Mouse (Mus musculus) thymus, adult 2 months (tissue): ENCODE results near the gene Dner. TPM values are rescaled to one million over a fixed set of nuclear protein-coding genes. Genes with fewer than 3 reads are reported as not detected.

ENCODE experiments used
- DNase-seq: peaks from one replicate; pipeline ENCODE4 v3.0.0; 2021
- H3K27ac ChIP-seq: fragments of 200-500 bp; 2 replicates; pipeline ENCODE4 v1.5.1; 2012; ENCODE audit warnings: low read length, control low read depth; ENCODE audit not compliant: control insufficient read depth, insufficient read depth
- H3K27me3 ChIP-seq: fragments of 200-500 bp; 2 replicates; pipeline ENCODE4 v1.6.1; 2012; ENCODE audit warnings: mild to moderate bottlenecking, low read length, moderate library complexity, mixed read lengths; ENCODE audit not compliant: control insufficient read depth, insufficient read depth
- H3K36me3 ChIP-seq: fragments of 200-500 bp; 2 replicates; pipeline ENCODE4 v1.6.1; 2012; ENCODE audit warnings: mild to moderate bottlenecking, low read length, moderate library complexity; ENCODE audit not compliant: control insufficient read depth, insufficient read depth
- H3K4me1 ChIP-seq: fragments of 200-500 bp; replicated peaks from 2 replicates; pipeline ENCODE4 v1.6.1; 2012; ENCODE audit warnings: low read length; ENCODE audit not compliant: control insufficient read depth, insufficient read depth
- H3K4me3 ChIP-seq: fragments of 200-500 bp; 2 replicates; pipeline ENCODE4 v1.5.1; 2012; ENCODE audit warnings: mild to moderate bottlenecking, low read length, control low read depth, moderate library complexity; ENCODE audit not compliant: control insufficient read depth, insufficient read depth
- CTCF ChIP-seq: fragments of 200-500 bp; IDR thresholded peaks from 2 replicates; pipeline ENCODE4 v1.5.1; 2012; ENCODE audit warnings: mild to moderate bottlenecking, control low read depth, low read length, moderate library complexity, borderline replicate concordance; ENCODE audit not compliant: control insufficient read depth, poor library complexity, insufficient read depth; ENCODE audit errors: extremely low read depth
- POLR2A ChIP-seq: fragments of 200-500 bp; IDR thresholded peaks from 2 replicates; pipeline ENCODE4 v1.6.1; 2012; ENCODE audit warnings: mild to moderate bottlenecking, low read length, control low read depth, moderate library complexity; ENCODE audit not compliant: control insufficient read depth, poor library complexity, insufficient read depth; ENCODE audit errors: extremely low read depth
- WGBS: fragments of 180-500 bp; shearing (Covaris S2); methylation state at CpG from one replicate; pipeline ENCODE4 v1.1.7; 2018; 5-methylcytosine and 5-hydroxymethylcytosine counted together
- polyA plus RNA-seq: library from polyadenylated mRNA; depleted of rRNA; stranded (reverse); fragments of >200 nt; gene quantifications from 2 replicates; pipeline ENCODE4 v1.2.3, GENCODE M21; 2012

The Dner gene
- polyA plus RNA-seq, 1 experiment, result 0.22 TPM

DNA sequence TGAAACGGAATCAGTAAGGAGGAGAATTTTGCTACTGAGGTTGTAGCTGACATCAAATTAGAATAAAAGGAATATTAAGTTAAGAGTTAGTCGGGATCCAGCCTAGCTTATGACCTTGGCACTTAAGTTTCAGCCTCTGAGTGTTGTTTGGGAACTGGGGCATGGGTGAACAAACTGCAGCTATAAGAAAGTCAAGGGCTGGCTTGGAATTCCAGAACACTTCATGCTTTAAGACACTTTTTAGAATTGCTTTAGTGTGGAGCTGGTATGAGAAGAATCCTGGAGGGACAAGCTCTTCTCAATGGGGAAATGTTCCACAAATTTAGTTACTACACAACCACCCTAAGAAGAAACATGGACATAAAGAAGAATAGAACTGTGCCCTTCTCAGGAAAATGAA is 223.8 kb downstream of the Dner start:
- Histone ChIP-seq H3K4me3 (no peak overlapping the region), H3K36me3 (no peaks in the 10 kb centered on the region), H3K27ac (no peak overlapping the region), H3K27me3 (no peaks in the 10 kb centered on the region), H3K4me1 (no peaks in the 10 kb centered on the region)
- DNase-seq, result no peak
- TF ChIP-seq CTCF (no peak), POLR2A (no peak)
- 80% methylated on average over 2 of the region's 2 CpGs for WGBS

DNA sequence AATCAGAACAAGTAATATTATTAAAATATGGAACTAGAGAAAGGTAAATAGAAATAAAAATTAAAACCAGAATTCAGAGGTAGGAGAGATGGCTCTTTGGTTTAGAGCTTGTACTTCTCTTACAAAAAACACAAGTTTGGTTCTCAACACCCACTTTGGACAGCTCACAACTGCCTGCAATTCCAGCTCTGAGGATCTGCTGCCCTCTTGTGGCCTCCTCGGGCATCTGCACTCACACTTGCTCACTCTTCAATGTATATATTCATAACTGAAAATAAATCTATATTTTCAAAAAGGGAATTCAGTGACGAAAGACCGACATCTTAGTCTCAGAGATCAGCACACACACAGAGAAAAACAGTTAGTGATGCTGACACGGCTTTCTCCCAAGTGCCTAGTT is 225.7 kb downstream of the Dner start:
- 71% methylated on average over 4 of the region's 4 CpGs for WGBS
- no peaks in the 10 kb centered on the region for H3K27me3 ChIP-seq
- H3K4me1 ChIP-seq, result no peaks in the 10 kb centered on the region
- no peak overlapping the region for H3K27ac ChIP-seq
- peak; percentile 9 for DNase-seq
- TF ChIP-seq POLR2A, result no peak
- TF ChIP-seq CTCF, result no peak
- no peaks in the 10 kb centered on the region for H3K36me3 ChIP-seq
- H3K4me3 ChIP-seq, result no peak overlapping the region

DNA sequence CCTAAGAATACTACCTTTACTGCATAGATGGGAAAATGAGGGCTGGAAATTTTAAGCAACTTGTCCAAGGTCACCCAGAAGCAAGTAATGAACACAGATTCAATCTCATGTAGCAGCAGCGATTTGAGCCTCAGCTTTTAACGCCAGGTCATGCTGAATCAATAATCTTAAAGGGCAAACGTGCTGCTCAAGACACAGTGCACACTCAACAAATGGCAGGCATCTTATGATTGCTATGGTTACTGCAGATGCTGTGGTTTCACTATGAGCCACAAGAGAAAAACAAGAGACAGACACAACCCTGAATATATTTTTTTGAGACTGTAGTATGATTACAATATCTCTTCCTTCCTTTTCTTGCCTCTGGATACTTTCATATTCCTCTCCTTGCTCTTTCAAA is 228.4 kb downstream of the Dner start:
- no peaks in the 10 kb centered on the region for H3K36me3 ChIP-seq
- H3K4me3 ChIP-seq, result no peak overlapping the region
- H3K27ac ChIP-seq, result no peak overlapping the region
- no peaks in the 10 kb centered on the region for H3K27me3 ChIP-seq
- TF ChIP-seq POLR2A (no peak), CTCF (no peak)
- no peaks in the 10 kb centered on the region for H3K4me1 ChIP-seq
- 82% methylated on average over 3 of the region's 3 CpGs for WGBS
- DNase-seq, result no peak

DNA sequence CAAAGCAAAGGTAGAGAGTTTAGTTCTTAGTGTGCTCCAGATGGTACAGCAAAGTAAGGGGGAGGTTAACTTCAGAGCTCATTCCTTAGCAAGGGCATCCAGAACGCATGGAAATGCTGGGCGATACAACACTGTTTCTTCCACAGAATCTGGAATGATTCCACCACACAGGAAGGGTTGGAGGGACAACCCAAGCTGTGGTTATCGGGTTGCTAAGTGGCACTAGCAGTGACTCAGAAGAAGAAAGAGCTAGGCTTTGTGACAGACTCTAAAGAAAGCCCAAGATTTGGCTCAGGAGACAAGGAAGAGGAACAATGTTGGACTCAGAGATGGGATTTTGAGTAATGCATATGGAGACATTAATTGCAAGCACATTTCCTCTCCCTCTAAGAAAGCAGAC is 231.3 kb downstream of the Dner start:
- no peak for DNase-seq
- TF ChIP-seq POLR2A, result no peak
- TF ChIP-seq CTCF, result no peak
- Histone ChIP-seq H3K36me3 (no peaks in the 10 kb centered on the region), H3K4me1 (no peaks in the 10 kb centered on the region), H3K27me3 (no peaks in the 10 kb centered on the region), H3K27ac (no peak overlapping the region), H3K4me3 (no peak overlapping the region)
- 93% methylated on average over 3 of the region's 3 CpGs for WGBS

DNA sequence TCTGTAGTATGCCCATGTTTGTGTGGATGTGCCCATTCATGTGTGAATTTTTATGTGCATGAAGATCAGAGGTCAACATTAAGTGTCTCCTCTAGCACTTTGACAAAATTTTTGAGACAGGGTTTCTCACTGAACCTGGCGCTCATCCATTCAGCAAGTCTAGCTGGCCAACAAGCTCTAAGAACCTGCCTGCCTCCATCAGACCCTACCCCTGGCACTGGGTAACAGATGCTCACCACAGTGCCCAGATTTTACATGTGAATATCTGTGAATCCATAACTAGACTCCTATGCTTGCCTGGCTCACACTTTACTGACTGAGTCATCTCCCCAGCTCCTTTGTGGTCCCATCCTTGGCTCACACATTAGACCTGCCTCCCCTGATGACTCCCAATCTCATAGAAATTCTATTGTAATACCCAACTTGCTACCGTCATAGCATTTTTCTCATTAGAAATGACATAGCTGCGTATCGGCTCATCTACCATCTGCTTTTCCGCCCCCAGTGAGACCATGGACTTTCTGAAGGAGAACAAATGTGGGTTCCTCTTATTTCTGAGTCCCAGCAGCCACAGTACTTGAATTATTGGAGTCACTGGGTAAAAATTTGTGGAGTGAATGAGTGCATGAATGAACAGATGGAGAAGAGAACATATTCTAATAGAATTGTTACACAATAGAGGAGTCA is 231.9 kb downstream of the Dner start:
- no peaks in the 10 kb centered on the region for H3K36me3 ChIP-seq
- H3K27ac ChIP-seq, result no peak overlapping the region
- no peaks in the 10 kb centered on the region for H3K27me3 ChIP-seq
- no peak for DNase-seq
- no peaks in the 10 kb centered on the region for H3K4me1 ChIP-seq
- TF ChIP-seq POLR2A (no peak), CTCF (no peak)
- WGBS, result 93% methylated on average over 5 of the region's 5 CpGs
- H3K4me3 ChIP-seq, result no peak overlapping the region

DNA sequence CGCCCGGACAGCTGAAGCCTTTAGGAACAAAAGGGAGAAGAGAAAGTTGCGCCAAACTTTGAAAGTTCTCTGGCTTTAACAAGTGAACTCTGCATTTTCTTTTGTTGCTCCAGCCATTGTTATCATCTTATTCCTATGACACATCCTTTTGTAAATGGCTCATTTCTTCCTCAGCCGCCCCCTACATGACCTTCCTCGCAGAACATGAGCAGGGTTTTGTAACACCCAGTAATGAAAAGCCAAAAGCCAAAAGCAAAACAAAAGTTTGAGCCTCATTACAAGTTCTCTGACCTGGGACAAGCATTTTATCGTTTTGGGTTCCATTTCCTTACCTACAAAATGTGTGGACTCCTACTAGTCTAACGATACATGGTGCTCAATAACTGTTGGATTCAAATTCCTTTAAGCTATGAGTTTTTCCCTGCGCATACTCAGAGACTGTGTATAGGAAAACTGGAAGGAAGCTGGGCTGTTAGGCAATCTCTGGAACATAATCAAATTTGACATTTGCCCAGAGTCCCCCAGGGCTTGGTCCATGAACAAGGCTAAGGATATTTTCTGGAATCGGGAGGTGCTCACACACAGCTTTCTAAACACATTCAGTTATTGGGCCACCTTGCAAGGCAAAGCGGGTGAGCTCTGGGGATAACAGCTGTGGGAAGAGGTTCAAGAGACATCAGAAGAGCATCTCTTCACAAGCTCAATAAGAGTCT is 246.3 kb downstream of the Dner start:
- H3K27ac ChIP-seq, result no peak overlapping the region
- no peak for DNase-seq

More for the DNA sequence above, 246.3 kb downstream of the Dner start:
- TF ChIP-seq POLR2A (no peak), CTCF (no peak)
- WGBS, result 91% methylated on average over 10 of the region's 10 CpGs
- Histone ChIP-seq H3K4me1 (no peaks in the 10 kb centered on the region), H3K27me3 (no peaks in the 10 kb centered on the region), H3K4me3 (no peak overlapping the region), H3K36me3 (no peaks in the 10 kb centered on the region)
